Mouse (Mus musculus): Measurements from ENCODE around the gene Tm9sf1.

Gene Tm9sf1

DNA sequence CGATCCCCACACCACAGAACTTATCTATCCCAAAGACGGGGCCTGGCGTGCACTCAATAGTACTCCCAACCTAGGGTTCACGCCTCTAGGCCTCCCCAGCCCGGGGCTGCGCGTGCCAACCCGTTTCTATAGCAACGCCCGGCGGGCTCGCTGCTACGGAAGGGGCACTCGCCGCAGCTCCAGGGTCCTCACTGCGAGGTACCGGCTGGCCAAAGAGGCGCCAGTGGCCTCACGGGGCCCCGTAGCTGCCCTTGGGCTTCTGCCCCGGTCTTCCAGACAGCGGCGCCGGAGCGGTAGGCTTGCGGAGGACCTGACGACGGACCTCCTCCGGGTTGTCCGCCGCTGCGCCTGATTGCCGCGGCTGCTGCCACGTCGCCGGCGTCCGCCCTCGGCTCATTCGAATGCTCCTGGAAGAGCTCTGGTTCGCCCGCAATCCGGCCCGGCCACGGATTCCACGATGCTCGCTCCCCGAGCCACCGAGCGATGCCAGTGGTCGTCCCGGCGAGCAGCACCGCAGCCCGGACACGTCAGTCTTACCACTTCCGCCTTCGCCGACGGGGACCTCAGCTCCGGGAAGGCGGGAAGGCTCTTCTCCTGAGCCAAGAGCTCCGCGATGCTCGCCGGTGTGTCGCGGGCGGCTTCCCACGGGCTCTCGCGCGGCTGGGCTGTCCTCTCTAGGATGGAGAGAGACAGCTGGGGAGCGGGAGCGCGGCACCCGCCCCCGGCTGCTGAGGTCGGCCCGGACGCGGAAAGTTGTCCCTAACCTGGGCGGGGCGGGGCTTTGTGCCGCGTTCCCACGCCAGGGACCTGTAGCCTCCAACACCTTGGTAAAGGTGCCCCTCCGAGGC lies at the start of gene Tm9sf1:
Gene Tm9sf1, minus strand, starts transcription at position 747 of the 848 bp plus-strand sequence.
- peak; percentile 92 for DNase-seq

DNA sequence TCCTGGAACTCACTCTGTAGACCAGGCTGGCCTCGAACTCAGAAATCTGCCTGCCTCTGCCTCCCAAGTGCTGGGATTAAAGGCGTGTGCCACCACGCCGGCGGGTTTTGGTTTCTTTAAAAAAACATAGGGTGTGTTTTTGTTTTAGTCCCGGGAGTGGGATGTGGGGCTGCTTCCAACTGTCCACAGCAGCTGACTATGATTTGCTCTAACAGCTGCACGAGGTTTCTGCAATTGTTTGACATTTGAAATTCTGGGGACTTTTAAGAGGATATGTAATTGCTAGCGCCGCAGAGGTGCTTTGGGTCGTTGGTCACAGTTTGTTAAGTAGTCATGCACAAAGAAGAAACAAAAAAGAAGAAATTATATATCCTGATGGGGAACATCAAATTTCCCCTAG lies 45.8 kb upstream of the Tm9sf1 start:
- DNase-seq, result no peak

DNA sequence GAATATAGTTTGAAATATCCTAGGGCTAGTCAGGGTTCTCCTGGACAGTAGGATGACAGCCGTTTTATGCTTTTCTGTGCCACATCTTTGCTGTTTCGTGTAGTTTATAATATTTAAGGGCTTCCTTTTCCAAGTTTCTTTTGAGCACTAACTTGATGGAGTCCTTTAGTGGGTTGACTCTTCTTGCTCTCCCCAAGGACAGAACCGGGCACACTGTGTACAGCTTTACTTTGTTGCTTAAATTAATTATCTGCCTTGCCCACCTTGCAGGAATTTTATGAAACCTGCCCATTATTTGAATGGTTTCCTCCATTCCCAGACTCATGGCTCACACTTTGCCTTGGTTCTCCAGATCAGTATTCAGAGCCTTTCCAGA lies 38.5 kb upstream of the Tm9sf1 start:
- DNase-seq, result no peak

DNA sequence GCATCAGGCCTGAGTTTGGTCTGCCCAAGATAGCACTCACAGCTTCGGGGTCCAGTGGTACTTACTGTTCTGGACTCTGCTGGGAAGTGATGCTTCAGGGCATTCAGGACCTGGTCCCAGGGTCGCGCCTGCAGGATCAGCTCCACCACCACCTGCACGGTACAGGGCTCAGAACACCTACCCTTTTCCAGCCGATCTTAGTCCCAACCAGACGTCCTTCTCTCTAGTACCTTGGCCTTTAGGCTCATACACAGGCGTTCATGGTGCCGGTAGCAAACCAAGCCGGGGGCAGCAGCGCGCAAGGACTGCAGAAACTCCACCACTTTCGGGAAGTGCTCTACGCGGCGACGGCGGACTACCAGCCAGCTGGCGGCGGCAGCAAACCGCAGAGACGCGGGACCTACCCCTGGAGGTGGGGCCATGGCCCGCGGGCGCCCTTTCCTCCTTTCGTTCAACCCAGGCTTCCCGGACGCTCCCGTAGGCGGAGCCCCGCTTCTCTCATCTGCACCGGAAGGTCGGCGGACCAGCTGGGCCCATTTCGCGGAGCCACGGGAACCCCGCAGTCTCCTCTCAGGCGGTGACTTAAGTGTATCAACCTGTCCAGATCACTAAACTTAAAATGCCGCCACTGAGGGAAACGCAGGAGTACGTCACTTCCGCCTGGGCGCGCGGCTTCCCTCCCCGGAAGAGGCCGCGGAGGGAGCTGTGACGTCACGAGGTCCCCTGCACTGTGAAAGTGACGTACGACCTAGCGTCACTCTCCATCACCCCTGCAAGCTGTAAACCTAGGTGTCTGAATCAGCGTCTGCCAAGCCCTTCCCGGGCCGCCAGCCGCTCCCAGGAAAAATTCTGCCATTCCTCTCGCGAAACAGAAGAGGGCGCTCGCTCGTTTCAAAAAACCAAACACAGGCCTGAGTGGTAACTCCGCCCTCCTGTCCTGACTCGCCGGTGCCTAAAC lies 37.8 kb upstream of the Tm9sf1 start, which contains the start of gene Tinf2:
Gene Tinf2, minus strand, starts transcription at position 661 of the 958 bp plus-strand sequence.
- peak; percentile 96 for DNase-seq

DNA sequence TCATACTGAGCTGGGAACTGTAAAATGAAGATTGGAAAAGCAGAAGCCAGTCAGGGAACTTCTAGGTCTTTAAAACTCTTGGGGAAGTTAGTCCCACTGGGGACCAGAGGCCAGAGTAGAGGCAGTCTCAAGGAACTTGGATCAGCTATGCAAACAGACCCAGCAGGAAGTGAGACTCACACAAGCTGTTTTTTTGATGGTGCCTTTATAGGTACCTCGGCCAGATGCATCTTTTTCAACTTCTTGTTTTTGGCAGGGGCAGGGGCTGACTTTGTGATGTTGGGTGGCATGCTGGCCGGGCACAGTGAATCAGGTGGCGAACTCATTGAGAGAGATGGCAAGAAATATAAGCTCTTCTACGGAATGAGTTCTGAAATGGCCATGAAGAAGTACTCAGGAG lies 34.0 kb upstream of the Tm9sf1 start:
- no peak for DNase-seq

DNA sequence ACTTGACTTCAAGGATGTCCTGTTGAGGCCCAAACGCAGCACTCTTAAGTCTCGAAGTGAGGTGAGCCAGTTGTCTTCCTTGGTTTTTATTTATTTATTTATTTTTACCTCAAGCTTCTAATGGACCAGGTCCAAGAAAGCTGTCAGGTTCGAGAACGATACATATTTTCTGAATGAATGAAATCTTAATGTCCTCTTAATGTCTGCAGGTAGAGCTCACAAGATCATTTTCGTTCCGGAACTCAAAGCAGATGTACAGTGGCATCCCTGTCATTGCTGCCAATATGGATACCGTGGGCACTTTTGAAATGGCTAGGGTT lies 29.1 kb upstream of the Tm9sf1 start:
- DNase-seq, result no peak

DNA sequence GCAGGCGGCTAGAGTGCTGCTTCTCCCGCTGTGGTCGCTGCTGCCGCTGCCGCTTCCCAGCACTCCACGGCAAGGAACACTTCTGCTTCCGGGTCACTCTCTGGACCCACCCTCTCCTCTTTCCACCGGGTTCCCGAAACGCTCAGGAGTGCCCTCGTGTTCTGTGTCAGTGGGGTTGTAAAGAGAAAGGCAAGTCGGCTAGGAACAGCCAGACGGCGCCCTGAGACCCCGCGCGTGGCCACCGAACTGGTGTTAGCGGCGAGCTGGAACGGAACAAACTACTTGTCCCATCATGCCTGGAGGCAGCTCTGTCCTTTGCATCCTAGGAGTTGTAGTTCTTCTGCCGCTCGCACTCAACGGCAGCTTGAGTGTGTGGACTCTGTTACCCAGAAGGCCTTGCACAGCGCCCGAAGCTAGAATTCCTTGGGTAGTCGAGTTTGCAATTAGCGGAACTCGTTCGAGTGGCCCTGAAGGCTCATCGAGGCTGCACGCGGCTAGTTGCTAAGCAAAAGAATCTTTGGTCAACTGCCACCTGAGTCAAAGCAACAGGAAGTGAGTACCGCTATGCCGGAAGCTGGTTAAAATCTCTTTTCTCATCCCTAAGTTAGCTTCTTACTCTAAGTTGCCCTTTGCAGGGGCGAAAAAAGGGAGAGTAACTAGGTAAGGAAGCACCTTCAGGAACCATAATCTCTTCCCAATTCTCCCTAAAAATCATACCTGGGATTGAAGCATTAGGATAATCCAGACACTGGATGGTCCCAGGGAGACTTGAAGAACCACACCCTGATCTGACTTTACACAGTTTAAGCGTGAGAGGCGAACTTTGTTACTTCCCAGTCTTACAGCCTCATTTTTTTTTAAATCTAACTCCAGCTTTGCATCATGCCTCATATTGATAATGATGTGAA lies 28.5 kb upstream of the Tm9sf1 start, which contains the start of the genes Gmpr2 and Nedd8:
Gene Gmpr2, plus strand, starts transcription at position 109 of the 908 bp plus-strand sequence.
Gene Nedd8, minus strand, starts transcription at position 292 of the 908 bp plus-strand sequence.
- DNase-seq, result peak; percentile 96

DNA sequence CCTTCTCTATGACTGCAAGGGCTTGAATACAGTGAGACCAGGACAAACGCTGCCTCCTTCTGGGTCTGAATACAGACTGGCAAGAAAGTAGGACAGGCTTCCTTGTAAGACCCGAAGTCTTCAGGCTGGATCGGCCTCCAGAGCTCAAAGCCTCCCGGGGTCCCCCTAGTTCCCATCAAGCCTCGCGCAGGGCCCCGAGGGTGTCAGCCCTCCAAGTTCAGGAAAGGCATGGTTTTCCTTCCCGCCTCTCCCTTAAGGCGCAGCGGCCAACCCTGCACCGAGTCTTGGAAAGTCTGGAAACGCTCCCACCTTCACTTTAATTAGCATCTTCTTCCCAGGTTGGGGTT lies 27.9 kb upstream of the Tm9sf1 start:
- no peak for DNase-seq

DNA sequence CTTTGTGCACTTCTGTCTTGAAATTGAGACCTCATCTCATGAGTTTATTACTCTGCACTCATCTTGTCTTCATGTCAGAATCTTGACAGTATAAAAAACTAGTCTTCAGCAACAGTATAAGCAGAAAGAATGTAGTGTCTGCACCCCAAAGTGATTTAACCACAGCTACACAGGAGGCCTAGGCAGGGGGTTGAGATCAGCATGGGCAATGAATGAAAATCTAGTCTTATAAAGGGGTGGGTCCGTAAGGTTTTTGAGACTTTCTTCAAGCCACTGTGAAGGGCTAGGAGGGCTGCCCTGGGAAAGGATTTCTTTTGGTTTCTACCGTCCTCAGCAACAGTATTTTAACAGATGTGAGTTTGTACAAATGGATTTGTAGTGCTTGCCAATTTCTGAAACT lies 17.0 kb upstream of the Tm9sf1 start:
- no peak for DNase-seq

DNA sequence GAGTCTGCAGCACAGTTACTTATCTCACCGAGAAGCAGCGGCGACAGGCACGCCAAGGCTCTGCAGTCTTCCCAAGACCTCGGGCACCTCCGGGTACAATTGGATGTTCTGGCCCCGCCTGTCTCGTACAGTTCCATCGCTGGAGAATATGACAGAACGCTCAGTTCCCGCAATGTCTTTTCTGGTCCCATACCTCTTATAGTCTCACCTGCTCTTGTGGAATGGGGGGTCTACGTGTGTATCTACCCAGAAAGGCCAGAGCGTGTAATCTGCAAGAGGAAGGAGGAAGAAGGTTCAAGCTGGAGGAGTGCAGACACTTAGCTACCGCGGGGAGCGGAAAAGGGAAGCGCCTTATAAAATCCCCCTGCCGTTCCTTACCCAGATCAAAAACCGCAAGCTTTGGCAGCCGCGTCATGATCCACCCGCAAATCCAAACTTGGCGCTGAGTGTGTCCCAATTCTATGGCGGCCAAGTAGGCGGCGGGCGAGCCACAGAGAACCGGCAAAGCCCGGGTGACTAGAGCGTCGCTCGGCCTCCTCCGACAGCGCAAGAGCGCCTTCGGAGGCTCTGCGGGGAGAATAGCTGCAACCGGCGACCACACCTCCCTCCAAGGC lies 16.5 kb upstream of the Tm9sf1 start, which contains the start of gene Mdp1:
Gene Mdp1, minus strand, starts transcription at position 549 of the 614 bp plus-strand sequence.
- DNase-seq, result peak; percentile 95

DNA sequence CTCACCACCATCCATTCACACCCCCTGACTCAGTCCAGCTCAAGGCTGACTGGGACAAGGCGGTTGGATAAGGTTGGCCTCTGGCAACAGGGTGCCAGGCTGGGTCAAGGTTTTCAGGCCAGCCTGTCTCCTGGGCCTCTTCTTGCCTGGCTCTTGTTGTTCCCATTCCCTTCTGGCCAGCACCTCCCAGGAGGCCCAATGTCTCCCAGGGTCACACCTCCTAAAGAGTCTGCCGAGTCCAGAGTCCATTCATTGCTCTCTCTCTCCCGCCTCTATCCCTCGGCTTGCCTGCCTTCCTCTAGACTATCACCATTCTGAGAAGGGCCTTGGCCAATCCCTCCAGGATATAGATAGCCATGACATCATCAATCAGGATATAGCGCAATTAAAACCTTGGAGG lies 14.4 kb upstream of the Tm9sf1 start:
- no peak for DNase-seq

DNA sequence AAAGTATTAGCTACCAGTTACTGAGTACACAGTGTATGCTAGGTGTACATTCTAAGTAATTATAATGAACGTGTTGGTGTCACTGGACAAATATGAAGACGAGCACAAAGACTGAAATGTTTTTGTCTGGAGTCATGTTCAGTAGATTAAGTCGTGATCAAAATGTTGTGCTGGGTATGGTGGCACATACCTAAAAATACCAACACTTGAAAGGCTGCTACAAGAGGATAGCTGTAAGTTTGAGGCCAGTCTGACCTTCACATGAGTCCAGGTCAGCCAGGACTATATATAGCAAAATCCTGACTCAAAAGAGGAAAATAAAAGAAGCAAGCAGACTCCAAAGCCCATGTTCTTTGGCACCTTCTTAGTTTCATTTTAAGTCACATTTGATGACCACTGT lies 13.3 kb upstream of the Tm9sf1 start:
- no peak for DNase-seq

DNA sequence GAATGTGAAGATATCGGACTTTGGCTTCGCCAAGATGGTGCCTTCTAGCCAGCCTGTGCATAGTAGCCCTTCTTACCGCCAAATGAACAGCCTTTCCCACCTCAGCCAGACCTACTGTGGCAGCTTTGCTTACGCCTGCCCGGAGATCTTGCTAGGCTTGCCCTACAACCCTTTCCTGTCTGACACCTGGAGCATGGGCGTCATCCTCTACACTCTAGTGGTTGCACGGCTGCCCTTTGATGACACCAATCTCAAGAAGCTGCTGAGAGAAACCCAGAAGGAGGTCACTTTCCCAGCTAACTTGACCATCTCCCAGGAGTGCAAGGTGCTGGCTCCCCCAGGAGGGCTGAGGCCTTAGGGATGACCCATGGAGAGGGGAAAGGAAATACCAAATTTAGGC lies 7.9 kb upstream of the Tm9sf1 start:
- no peak for DNase-seq

DNA sequence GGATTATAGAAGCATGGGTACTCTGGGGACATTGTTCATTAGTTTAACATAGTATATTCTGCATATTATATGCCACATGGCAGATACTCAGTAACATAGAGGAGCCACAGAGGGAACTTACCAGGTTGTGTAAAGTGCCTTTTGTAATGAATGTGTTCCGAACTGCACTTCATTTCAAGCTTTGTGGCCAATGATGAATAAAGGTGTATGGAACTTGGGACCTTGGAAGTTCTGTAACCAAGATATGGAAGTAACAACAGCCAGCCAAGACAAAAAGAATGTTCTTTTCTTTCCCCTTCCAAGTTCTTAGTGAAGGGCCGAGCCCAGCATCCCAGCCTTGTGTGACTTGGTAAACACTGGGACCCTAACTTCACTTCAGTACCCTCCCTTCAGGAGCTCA lies 6.3 kb upstream of the Tm9sf1 start, which contains the start of gene Tssk4:
Gene Tssk4, plus strand, starts transcription at position 301 of the 400 bp plus-strand sequence.
- no peak for DNase-seq

DNA sequence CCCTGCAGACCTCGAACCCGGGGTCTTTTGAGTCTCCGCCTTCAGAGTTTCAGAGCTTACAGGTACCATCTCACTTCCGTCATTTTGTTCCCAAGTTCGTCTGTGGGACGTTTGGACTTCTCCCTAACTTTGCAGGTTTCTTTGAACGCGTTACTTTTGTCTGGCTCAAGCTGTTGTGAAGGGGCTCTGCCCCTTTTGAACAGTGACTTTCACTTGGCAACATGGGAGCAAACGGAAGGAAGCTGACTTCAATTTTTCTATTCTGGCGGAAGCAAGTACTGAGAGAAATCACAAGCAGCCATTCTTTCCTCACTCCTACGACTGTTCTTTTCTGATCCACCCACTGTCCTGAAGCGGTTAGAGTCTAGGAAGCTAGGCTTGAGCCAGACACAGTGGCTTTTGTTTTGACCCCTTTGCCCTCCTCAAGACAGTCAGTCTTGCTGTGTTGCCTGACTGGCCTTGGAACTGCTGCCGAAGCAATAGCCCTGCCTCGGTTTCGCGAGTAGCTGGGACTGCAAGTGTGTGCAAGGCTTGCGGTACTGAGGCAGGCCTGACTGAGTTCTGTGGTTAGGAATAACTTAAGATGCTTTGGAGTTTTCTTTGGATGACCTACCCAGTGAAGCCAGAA lies 769 bp upstream of the Tm9sf1 start:
- peak; percentile 22 for DNase-seq

DNA sequence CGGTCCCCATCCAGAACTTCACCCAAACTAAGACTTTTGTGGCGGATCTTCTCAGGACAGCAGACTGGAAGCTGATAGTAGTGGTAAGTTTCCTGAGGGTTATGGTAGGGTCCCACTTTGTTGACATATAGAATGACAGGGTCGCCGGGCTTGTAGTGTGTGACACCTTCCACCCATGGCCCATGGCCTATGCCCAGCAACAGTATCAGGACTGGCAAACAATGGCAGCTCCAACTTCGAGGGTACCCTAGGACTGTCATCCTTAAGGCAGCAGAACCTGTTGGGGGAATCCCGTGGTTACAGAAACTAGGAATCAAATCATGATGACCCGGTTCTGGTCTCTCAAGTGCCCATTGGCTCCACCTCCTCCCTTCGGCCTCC lies 937 bp downstream of the Tm9sf1 start:
- no peak for DNase-seq

DNA sequence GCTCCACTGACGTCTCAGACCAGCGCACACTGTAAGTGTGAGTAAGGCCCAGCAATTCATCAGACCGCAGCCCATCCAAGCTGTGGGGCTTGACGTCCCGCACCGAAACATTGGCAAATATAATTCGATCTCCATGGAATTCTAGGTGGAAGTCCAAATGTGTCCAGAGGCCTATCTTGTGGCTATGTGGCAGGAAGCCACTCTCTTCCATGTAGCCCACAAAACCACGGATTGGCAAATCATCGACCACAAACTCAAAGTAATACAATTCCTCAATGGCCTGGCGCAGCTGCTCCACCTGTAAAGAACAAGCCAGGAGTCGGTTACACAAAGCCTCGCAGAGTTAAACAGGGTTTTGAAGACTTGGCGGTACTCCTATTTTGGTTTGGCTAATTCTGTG lies 2.3 kb downstream of the Tm9sf1 start:
- no peak for DNase-seq

DNA sequence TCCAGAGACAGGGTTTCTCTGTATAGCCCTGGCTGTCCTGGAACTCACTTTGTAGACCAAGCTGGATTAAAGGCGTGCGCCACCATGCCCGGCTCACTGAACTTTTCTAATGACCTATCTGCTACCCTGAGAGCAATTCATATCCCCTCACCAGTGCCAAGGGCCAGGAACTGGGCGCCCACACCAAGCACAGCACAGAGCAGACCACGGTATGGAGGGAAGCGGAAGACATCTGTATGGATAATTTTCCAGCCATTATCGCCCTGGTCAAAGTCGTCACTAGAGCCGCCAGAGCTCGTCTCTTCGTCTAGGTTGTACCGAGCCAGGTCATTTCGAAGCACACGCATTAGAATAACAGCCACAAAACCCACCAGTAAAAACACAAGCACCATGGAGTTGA lies 2.8 kb downstream of the Tm9sf1 start:
- DNase-seq, result no peak

DNA sequence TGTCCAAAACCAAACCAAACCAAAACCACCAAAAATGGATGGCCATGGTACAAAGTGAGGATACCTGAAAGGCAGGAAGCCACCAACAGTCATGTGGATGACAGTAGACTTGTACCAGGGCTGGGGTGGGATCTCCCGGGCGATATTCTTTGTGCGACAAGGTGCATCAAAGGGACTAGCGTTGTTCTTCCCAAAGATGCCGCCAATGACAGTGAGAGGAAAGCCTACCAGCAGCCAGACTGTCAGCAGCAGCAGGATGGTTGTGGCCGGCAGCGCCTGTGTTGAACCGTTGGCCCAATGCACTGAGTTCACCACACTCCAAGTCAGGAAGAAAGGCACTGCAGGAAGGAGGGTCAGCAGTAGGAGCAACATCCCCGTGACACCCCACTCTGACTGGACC lies 5.8 kb downstream of the Tm9sf1 start, which contains the start of gene Gm49378:
Gene Gm49378, minus strand, starts transcription at position 101 of the 400 bp plus-strand sequence.
- no peak for DNase-seq

DNA sequence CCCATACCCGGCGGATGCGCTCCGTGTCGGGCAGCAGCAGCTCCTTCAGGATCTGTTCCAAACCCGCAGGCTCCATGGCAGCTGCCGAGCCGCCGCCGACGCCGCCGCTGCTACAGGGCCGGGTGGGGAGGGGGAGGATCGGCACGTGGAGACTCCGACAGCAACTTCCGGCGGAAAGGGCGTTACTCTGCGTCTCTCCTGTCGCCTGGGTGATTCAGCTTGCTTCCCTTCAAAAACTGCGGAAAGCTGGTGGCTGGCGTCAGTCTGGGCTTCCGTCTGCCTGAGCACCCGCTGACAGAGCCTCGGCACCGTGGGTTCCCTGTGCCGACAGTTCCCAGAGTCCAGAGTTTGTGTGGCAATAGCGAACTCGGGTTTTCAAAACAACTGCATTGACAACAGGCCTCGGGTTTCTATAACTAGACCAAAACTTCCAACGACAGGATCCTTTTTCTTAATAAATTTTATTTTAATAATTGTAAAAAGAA lies 8.0 kb downstream of the Tm9sf1 start, which contains the start of gene Ipo4:
Gene Ipo4, minus strand, starts transcription at position 435 of the 485 bp plus-strand sequence.
- DNase-seq, result peak; percentile 95

DNA sequence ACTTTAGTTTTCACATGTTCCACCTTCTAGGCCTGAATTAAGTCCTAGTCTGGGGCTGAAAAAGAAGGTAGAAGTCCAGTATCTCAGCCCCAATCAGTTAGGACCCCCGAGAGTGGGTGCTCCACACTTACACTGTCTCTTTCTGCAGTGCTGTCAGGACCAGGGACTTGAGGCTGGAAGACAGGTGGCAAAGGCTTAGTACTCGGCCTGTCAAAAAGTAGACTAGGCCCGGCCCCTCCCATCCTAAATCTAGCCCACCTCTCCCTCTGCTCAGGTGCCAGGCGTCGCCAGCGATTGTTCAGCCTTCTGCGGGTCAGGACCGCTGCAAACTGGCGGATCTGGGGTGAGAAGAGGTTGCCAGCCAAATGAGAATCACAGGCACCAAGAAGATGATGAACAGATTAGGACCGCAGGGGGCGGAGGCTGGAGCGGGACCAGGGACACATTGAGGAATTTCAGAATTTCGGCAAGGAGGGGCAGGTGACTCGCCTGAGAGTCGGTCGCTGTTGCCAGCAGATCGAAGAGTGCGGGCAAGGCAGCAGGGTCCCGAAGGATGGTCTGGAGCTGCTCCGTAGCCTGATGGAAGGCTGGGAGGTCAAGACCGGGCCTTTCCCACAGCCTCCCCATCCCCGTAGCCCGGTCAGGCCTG lies 8.6 kb downstream of the Tm9sf1 start:
- no peak for DNase-seq

Measured in embryo, embryonic 11 days (tissue).